ENCODE assay signal across 18 mouse cellular contexts in the genomic region with DNA sequence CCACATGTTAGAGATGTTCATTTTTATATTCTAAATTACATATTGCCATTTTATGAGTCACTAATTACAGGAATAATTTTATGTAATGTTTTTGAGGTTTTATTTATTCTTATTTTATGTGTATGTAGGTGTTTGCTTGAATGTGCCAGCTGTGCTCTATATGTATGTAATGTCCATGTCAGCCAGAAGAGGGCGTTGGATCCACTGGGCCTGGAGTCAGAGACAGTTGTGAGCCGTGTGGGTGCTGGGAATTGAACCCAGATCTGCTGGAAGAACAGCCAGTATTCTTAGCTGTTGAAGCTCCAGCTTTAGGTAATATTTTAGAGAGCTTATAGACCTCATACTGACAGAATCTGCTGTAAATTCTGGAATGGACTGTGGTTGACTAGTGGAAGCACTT. TPM values are rescaled to one million over a fixed set of nuclear protein-coding genes. Genes with fewer than 3 reads are reported as not detected.
DNase-seq lines count a peak whose midpoint lies in the region; TF ChIP-seq lines count a peak whose summit lies in the region.
"Had no signal": no experiment of that assay in that cellular context is flagged by ENCODE, and none has a peak within 500 bp of the region (broad histone marks: within the 10 kb centered on the region; RNA-seq: fewer than 3 reads in every experiment).

No protein-coding gene starts in this region.

- H3K27me3 ChIP-seq in E14TG2a.4 (ENCODE audit: insufficient read depth, low read length), result no peaks in the 10 kb centered on the region
- no peaks in the 10 kb centered on the region for H3K27me3 ChIP-seq in MEL (ENCODE audit: control insufficient read depth in 1 of 2, insufficient read depth in 2 of 2, low read length in 2 of 2)
- H3K27me3 ChIP-seq: forebrain, embryonic 15.5 days; heart, embryonic 15.5 days; liver, embryonic 13.5 days had no signal

- TF ChIP-seq EP300 in MEL (IDR thresholded peaks at IDR 0.05; ENCODE audit: low read depth in 1 of 2, low read length in 2 of 2), result no peak

- TF ChIP-seq CTCF in left cerebral cortex, adult 2 months (IDR thresholded peaks at IDR 0.05), result peak; percentile 13; the same call in 1 of the 2 replicates
- peak; percentile 27 for TF ChIP-seq CTCF in E14TG2a.4 (conservative IDR thresholded peaks at IDR 0.05; ENCODE audit: low read length)
- peak; percentile 43 to 47 (median 45); a peak in 5 of 6 replicates for TF ChIP-seq CTCF in MEL (IDR thresholded peaks at IDR 0.05 in 2 of 3, conservative IDR thresholded peaks at IDR 0.05 in 1 of 3; ENCODE audit: control insufficient read depth in 1 of 3, insufficient read depth in 1 of 3, low read depth in 2 of 3, low read length in 3 of 3, poor library complexity in 1 of 3, severe bottlenecking in 1 of 3)

- H3K9ac ChIP-seq in MEL (ENCODE audit: control insufficient read depth, low read depth, low read length, poor library complexity, severe bottlenecking), result no peak overlapping the region
- H3K9ac ChIP-seq: forebrain, embryonic 15.5 days; heart, embryonic 15.5 days; liver, embryonic 13.5 days had no signal

- no peaks in the 10 kb centered on the region for H3K9me3 ChIP-seq in E14TG2a.4 (ENCODE audit: low read length)
- H3K9me3 ChIP-seq in MEL (replicated peaks; ENCODE audit: insufficient read depth, low read length), result no peaks in the 10 kb centered on the region
- H3K9me3 ChIP-seq: forebrain, embryonic 15.5 days; heart, embryonic 15.5 days; liver, embryonic 13.5 days had no signal

- H3K79me2 ChIP-seq in MEL (ENCODE audit: control insufficient read depth, insufficient read depth, low read length, poor library complexity), result no peaks in the 10 kb centered on the region

- no peak overlapping the region for H3K4me3 ChIP-seq in left cerebral cortex, adult 2 months
- no peak overlapping the region for H3K4me3 ChIP-seq in E14TG2a.4 (replicated peaks; ENCODE audit: low read length)
- no peak overlapping the region for H3K4me3 ChIP-seq in MEL (ENCODE audit: control insufficient read depth in 1 of 2, insufficient read depth in 1 of 2, low read depth in 2 of 2, low read length in 2 of 2)
- H3K4me3 ChIP-seq: erythroblast, embryonic 14.5 days; forebrain, embryonic 15.5 days; heart, embryonic 15.5 days; liver, embryonic 13.5 days had no signal

- no peak for TF ChIP-seq POLR2A in MEL (IDR thresholded peaks at IDR 0.05; ENCODE audit: control insufficient read depth in 1 of 2, insufficient read depth in 1 of 2, low read depth in 1 of 2, low read length in 2 of 2, poor library complexity in 1 of 2)

- intact Hi-C loops in left cerebral cortex, adult 2 months (cut with DNase I), result no loop called here
- intact Hi-C loops in left cerebral cortex, postnatal 14 days (cut with DNase I), result no loop called here

- no peaks in the 10 kb centered on the region for H3K4me1 ChIP-seq in E14TG2a.4 (replicated peaks; ENCODE audit: low read depth, low read length)
- H3K4me1 ChIP-seq in MEL (ENCODE audit: control insufficient read depth in 1 of 2, insufficient read depth in 2 of 2, low read length in 2 of 2), result no peaks in the 10 kb centered on the region
- H3K4me1 ChIP-seq: forebrain, embryonic 15.5 days; heart, embryonic 15.5 days; liver, embryonic 13.5 days had no signal

- no peak for DNase-seq in left cerebral cortex, adult 2 months (ENCODE audit: extremely low spot score in 1 of 2, low spot score in 2 of 2)
- DNase-seq in left cerebral cortex, postnatal 14 days (ENCODE audit: low spot score in 2 of 2), result no peak
- peak; percentile 46 for DNase-seq in MEL (ENCODE audit: low read depth, low spot score)
- DNase-seq in induced T-regulatory cell, adult 2 months (ENCODE audit: low read depth), result peak; percentile 10
- no peak for DNase-seq in embryo, embryonic 9.5 days (ENCODE audit: extremely low spot score)
- DNase-seq in urinary bladder, adult 2 months (ENCODE audit: low spot score), result no peak
- DNase-seq: adrenal gland, adult 8-10 months; cerebellum, adult 2 months; heart, adult 11 months; kidney, postnatal 25 days; liver, embryonic 13.5 days; lung, postnatal 36 days; right cerebral cortex, adult 18-20 months; thymus, adult 18-20 months had no signal

- no peak overlapping the region for H3K27ac ChIP-seq in left cerebral cortex, adult 2 months
- no peak overlapping the region for H3K27ac ChIP-seq in MEL (ENCODE audit: control insufficient read depth, low read depth, low read length)
- H3K27ac ChIP-seq: forebrain, embryonic 15.5 days; heart, embryonic 15.5 days; liver, embryonic 13.5 days had no signal

- peak; percentile 9 for TF ChIP-seq RAD21 in MEL (IDR thresholded peaks at IDR 0.05; ENCODE audit: low read depth, low read length)

- H3K36me3 ChIP-seq in E14TG2a.4 (ENCODE audit: insufficient read depth, low read length), result no peaks in the 10 kb centered on the region
- no peaks in the 10 kb centered on the region for H3K36me3 ChIP-seq in MEL (ENCODE audit: control insufficient read depth in 1 of 2, insufficient read depth in 2 of 2, low read length in 2 of 2)
- H3K36me3 ChIP-seq: forebrain, embryonic 15.5 days; heart, embryonic 15.5 days; liver, embryonic 13.5 days had no signal

TF ChIP-seq in MEL, 35 proteins besides CTCF, POLR2A, EP300 and RAD21:
- TF ChIP-seq TBP (IDR thresholded peaks at IDR 0.05; ENCODE audit: low read depth, low read length) (no peak), SMC3 (IDR thresholded peaks at IDR 0.05; ENCODE audit: low read depth, low read length) (peak; percentile 38; the same call in 1 of the 2 replicates)

RNA-seq across cellular contexts. Expression of gene Acbd6, which starts 56.5 kb away (rescaled TPM):
- total RNA-seq in left cerebral cortex, adult 2 months (2021), result 100 to 1,000 TPM in 1 of 2 experiments, 10 to 100 TPM in 1; 95.6 to 101 TPM
- total RNA-seq in left cerebral cortex, postnatal 14 days (2021), result 100 to 1,000 TPM in 1 of 2 experiments, 10 to 100 TPM in 1; 97.5 to 105 TPM
- 96.6 and 102 TPM in 2 replicates for total RNA-seq in MEL (2012; rRNA removed)
- polyA plus RNA-seq in MEL (2012; ENCODE audit: insufficient read depth in 1 of 2, insufficient read length in 2 of 2, low read depth in 1 of 2, low replicate concordance in 2 of 2, missing spikeins in 1 of 2), result 100 to 1,000 TPM; 145 to 270 TPM
- polyA plus RNA-seq in urinary bladder, adult 2 months (2012; rRNA removed), result 86.1 and 89.6 TPM in 2 replicates

Comparison
In these comparisons a context has a peak if more than half of its experiments do, and no peak if none do; other contexts are left out.
1. DNase-seq: peak in MEL (single experiment) and induced T-regulatory cell, adult 2 months (single experiment); none in left cerebral cortex, adult 2 months (0 of 2), left cerebral cortex, postnatal 14 days (0 of 2), embryo, embryonic 9.5 days (single experiment) and urinary bladder, adult 2 months (single experiment).
2. Peak in every context shown above with its lines, with median percentiles within 50 percentile points of each other: CTCF ChIP-seq.